In the genomic region with DNA sequence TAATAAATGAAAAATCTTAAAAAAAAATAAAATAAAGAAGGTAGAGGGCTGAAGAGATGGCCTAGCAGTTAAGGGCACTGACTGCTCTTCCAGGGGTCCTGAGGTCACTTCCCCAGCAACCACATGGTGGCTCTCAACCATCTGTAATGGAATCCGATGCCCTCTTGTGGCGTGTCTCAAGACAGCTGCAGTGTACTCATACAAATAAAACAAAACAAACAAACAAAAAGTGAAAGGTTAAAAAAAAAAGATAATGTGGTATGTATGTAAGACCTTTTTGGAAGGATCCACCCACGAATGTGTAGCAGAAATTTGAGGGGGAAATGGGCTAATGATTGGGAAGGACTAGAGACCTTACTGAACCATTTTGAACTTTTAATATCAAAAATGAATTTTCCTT, we compare ENCODE assay signal across 9 mouse cellular contexts. TPM values are rescaled to one million over a fixed set of nuclear protein-coding genes. Genes with fewer than 3 reads are reported as not detected.
A peak's percentile ranks its signal among the peaks of the same experiment; 100 is the strongest.
DNase-seq lines count a peak whose midpoint lies in the region; ATAC-seq lines count a peak whose summit lies in the region.
"Had no signal": no experiment of that assay in that cellular context is flagged by ENCODE, and none has a peak within 500 bp of the region (broad histone marks: within the 10 kb centered on the region; RNA-seq: fewer than 3 reads in every experiment).

No protein-coding gene starts in this region.

- peak; percentile 24 for DNase-seq in cerebellum, adult 11 months
- peak; percentile 55 for DNase-seq in cerebellum, adult 9-11 months
- DNase-seq in frontal cortex, postnatal 14 days (ENCODE audit: low spot score in 2 of 2) = peak; percentile 20 to 21
- peak; percentile 33 to 57 for DNase-seq in left cerebral cortex, postnatal 14 days (ENCODE audit: low spot score in 2 of 2)
- peak; percentile 26 to 32 for DNase-seq in right cerebral cortex, postnatal 36 days (ENCODE audit: low spot score in 2 of 2)

- peak overlapping the region; percentile 53 for H3K4me3 ChIP-seq in hindbrain, embryonic 16.5 days (ENCODE audit: low read length)

- H3K9me3 ChIP-seq in hindbrain, embryonic 16.5 days (ENCODE audit: control insufficient read depth, low read length) = no peaks in the 10 kb centered on the region

- H3K27me3 ChIP-seq in hindbrain, embryonic 16.5 days (replicated peaks; ENCODE audit: control insufficient read depth, insufficient read depth, low read length) = no peaks in the 10 kb centered on the region

- H3K4me1 ChIP-seq in hindbrain, embryonic 16.5 days (ENCODE audit: control insufficient read depth, insufficient read depth, low read depth, low read length) = no peaks in the 10 kb centered on the region

- 12% methylated on average over 3 of the region's 3 CpGs for WGBS in hindbrain, embryonic 16.5 days

- H3K27ac ChIP-seq in hindbrain, embryonic 16.5 days (ENCODE audit: low read depth, low read length) = peak overlapping the region; percentile 79

- intact Hi-C loops in left cerebral cortex, postnatal 14 days (cut with DNase I) = loop anchor here (2.0 to 10.0 kb wide), 2 partner anchors 129 to 579 kb away; a partner anchor contains a TSS

- H3K4me2 ChIP-seq in hindbrain, embryonic 16.5 days (ENCODE audit: low read length) = peak overlapping the region; percentile 86

- no peak for ATAC-seq in cerebellum, adult (ENCODE audit: insufficient number of reproducible peaks, low FRiP score, low TSS enrichment)
- ATAC-seq in hindbrain, embryonic 16.5 days = peak; percentile 50
- peak; percentile 49 for ATAC-seq in megakaryocyte progenitor cell, adult 5-6 weeks (replicated peaks; ENCODE audit: poor library complexity)

- peaks cover 2% of the 10 kb centered on the region; the same call in 1 of the 2 replicates for H3K36me3 ChIP-seq in hindbrain, embryonic 16.5 days (ENCODE audit: control insufficient read depth, insufficient read depth, low read length)

- H3K9ac ChIP-seq in hindbrain, embryonic 16.5 days (ENCODE audit: low read depth, low read length) = no peak overlapping the region

RNA-seq across cellular contexts. Expression of a gene that starts 0.5 kb away (rescaled TPM):
- not detected in 2 replicates for polyA plus RNA-seq in hindbrain, embryonic 16.5 days (2015; fragmentation: Nextera tagmentation; extraction: Ambion mirVana)
- total RNA-seq in left cerebral cortex, postnatal 14 days (2021) = 10 to 100 TPM; 10.6 to 11.5 TPM
- total RNA-seq in megakaryocyte progenitor cell, adult 5-6 weeks (2015) = 7.2 and 9.1 TPM in 2 replicates
- total RNA-seq in megakaryocyte progenitor cell, adult 5-6 weeks (2017) = 5.6 and 7.1 TPM in 2 replicates

RNA-seq across cellular contexts. Expression of a gene that starts 47.3 kb away (rescaled TPM):
- polyA plus RNA-seq in hindbrain, embryonic 16.5 days (2015; fragmentation: Nextera tagmentation; extraction: Ambion mirVana) = 9.1 and 9.2 TPM in 2 replicates
- total RNA-seq in left cerebral cortex, postnatal 14 days (2021) = 10 to 100 TPM; 14.5 to 20.0 TPM
- total RNA-seq in megakaryocyte progenitor cell, adult 5-6 weeks (2015) = 5.1 and 7.9 TPM in 2 replicates
- total RNA-seq in megakaryocyte progenitor cell, adult 5-6 weeks (2017) = 4.7 and 7.1 TPM in 2 replicates

RNA-seq across cellular contexts. Expression of a gene that starts 57.7 kb away (rescaled TPM):
- polyA plus RNA-seq in hindbrain, embryonic 16.5 days (2015; fragmentation: Nextera tagmentation; extraction: Ambion mirVana) = 4.0 and 5.0 TPM in 2 replicates
- total RNA-seq in left cerebral cortex, postnatal 14 days (2021) = 10 to 100 TPM; 16.3 to 18.1 TPM
- total RNA-seq in megakaryocyte progenitor cell, adult 5-6 weeks (2015) = not detected in 2 replicates
- total RNA-seq in megakaryocyte progenitor cell, adult 5-6 weeks (2017) = 0.03 TPM in 1 of 2 replicates, not detected in the other
- polyA plus RNA-seq: C2C12 had no signal

Comparison
In these comparisons a context has a peak if more than half of its experiments do, and no peak if none do; other contexts are left out.
1. RNA of a gene that starts 57.7 kb away (total RNA-seq): 16.3 to 18.1 TPM in left cerebral cortex, postnatal 14 days; 0.03 TPM in megakaryocyte progenitor cell, adult 5-6 weeks; every median in the first group is over 10 times any median in the second.
2. Peak in every context shown above with its lines, with median percentiles within 50 percentile points of each other: DNase-seq.